Mouse (Mus musculus): ENCODE measurements at regions not wholly inside any gene's neighbourhood (a gene's known extent, or its start where the extent isn't known, plus 50 kb on each side); places are given as distances from the start of the nearest gene placed in this dataset.
"Not testable (repeated sequence)": the region's sequence is repeated elsewhere in the genome, so short reads cannot be mapped to it uniquely, and the experiment has no call there.

GRCm38 (mm10) chr1:105934171-105934570 is 56.0 kb upstream of the Zcchc2 start:
- not testable (repeated sequence) for TF ChIP-seq GATA1 (IDR thresholded peaks at IDR 0.05; ENCODE audit: borderline replicate concordance, low read length); FLI1 (IDR thresholded peaks at IDR 0.05; ENCODE audit: low read length)

All from megakaryocyte, embryonic 14.5 days (primary cell).